Mouse (Mus musculus): Measurements from ENCODE around the gene Casp7.

Casp7 gene

GRCm38 (mm10) chr19:56470286-56471020 is 73.5 kb downstream of the Casp7 start:
- no peak for DNase-seq (ENCODE audit: low spot score in 2 of 2)

DNA sequence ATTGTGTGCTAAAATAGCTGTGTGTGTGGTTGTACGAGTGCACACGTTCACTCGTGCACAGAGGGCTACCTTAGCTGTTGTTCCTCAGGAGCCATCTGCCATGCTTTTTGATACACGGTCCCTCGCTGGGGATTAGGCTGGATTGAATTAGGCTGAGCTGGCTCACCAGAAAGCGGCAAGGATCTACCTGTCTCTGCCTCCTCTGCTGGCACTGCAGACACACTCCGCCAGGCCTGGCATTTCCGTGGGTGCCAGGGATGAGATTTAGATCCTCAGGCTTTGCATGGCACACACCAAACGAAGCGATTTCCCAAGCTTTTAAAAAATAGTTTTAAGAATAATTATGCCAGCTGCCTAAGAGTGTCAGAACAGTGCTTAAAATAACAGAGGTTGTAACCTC is 75.0 kb downstream of the Casp7 start:
- DNase-seq (ENCODE audit: low spot score in 2 of 2), result no peak

DNA sequence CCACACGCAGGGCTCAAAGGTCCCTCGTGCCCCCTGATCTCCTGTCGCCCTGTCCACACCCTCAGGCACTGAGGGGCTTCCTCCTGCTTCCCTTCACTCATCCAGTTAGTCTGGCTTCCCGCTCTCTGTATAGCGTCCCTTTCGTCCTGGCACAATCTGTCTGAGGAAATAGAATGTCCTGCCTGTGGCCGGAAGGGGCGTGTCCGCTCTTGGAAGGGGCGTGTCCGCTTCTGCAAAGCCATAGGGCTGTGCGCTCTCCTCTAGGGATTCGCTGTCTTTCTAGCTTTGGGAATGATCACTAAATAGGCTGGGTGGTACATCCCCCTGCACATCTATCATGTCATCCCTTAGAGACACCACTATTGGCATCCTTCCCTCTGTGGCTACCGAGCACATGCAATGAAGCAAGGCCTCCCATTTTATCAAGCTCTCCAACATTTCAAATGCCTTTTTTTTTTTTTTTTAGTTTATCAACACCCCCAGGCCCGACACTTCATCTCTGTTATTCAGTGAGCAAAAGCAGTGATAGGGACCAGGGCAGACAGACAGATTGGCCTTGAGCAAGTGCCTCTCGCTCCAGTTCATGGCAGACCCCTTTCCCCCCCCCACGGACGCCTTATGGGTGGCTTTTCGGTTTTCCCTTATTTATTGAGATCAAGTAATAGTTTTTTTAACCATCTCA is 78.1 kb downstream of the Casp7 start:
- DNase-seq (ENCODE audit: low spot score in 2 of 2), result peak; percentile 15 to 26

- no peak for DNase-seq (ENCODE audit: low spot score in 2 of 2)
These were observed 79.6 kb downstream of the Casp7 start for GRCm38 (mm10) chr19:56476546-56476945.

- no peak for DNase-seq (ENCODE audit: low spot score in 2 of 2)
These were observed 80.3 kb downstream of the Casp7 start for GRCm38 (mm10) chr19:56477253-56477652.

- DNase-seq (ENCODE audit: low spot score in 2 of 2), result no peak
These were observed 80.9 kb downstream of the Casp7 start for GRCm38 (mm10) chr19:56477832-56478231.

GRCm38 (mm10) chr19:56484630-56485375 is 87.9 kb downstream of the Casp7 start:
- no peak for DNase-seq (ENCODE audit: low spot score in 2 of 2)

DNA sequence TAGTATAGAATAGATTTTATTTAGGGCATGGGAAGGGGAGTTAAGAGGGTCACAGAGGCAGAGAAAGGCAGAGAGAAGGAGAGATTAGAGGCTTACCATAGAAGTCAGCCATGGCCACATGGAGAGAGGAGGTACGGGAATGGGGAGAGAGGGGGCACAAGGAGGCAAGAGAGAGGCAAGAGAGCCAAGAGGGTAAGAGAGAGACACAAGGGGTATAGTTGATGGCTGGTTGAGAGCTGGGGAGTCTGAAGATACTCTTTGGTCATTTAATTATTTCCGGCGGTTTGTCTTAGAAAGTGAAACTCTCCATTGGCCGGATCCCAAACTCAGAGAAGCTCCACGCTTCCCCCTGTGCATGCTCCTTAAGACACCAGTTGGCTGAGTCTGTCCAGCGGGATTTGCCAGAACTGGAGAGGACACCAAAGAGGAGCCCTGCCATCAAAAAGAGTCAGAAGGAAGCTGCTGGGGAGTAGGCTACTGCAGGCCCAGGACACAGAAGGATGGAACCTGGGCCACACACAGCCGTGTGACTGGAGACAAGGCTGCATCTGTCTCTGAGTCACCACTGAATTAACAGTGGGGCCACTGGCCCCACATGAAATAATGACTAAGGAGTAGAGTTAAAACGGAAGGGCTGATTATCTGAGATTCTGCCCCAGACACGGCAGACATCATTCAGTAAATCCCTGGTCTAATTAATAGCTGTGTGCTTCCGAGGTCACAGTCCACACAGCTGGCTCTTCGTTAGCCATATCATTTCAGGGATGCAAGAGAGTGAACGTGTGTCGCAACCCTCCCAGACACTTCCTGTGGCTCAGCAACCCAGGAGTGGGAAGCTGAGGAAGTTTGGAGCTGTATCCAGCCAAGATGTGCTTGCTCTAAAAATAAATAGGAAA is 88.7 kb downstream of the Casp7 start:
- DNase-seq (ENCODE audit: low spot score in 2 of 2), result no peak

GRCm38 (mm10) chr19:56486926-56487325 is 90.0 kb downstream of the Casp7 start:
- DNase-seq (ENCODE audit: low spot score in 2 of 2), result no peak

DNA sequence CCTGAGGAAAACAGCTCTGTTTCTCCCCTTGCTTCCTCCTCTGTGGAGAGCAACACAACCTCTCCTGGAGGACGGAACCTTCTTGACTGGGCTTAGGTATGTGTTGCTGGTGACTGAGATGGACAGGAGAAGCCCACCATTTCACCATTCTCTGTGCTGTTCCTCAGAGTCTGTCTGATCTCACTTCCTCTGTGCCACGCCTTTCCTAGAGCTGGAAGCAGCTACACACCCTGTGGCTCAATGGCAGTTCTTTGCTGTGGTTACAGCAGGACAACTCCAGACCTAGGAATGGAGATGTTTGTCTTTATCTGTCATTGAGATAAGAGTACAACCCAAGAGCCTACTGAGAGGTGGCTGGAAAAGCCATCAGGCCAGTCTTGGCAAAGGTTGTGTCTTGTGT is 90.4 kb downstream of the Casp7 start:
- DNase-seq (ENCODE audit: low spot score in 2 of 2), result no peak

DNA sequence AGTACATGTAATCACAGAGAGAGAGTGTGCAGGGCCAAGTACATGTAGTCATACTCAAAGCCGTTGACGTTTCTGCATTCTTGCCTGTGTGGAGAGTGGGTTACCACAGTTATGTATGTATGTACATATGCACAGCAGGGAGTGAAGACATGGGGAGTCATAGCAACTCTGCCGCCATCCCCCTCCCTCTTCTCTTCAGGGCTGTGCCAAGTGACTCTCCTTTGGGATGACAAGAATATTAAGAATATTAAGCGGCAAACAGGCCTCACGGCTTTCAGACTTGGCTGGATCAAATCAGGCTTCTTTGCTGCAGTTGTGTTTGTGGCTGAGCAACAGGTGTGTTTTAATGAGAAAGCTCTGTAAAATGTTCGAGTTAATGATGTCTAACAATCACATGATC is 92.7 kb downstream of the Casp7 start:
- no peak for DNase-seq (ENCODE audit: low spot score in 2 of 2)
